Mouse (Mus musculus) heart, adult 2 months (tissue): Measurements from ENCODE around the gene Slc9a9.

Experiments
- CTCF ChIP-seq: fragments of 200-600 bp; IDR thresholded peaks from 2 replicates; pipeline ENCODE4 v1.8.1; 2022; ENCODE audit warnings: antibody characterized with exemption, mild to moderate bottlenecking, moderate library complexity
- EP300 ChIP-seq: fragments of 200-500 bp; IDR thresholded peaks from 2 replicates; pipeline ENCODE4 v1.6.1; 2011; ENCODE audit warnings: low read depth, low read length, control low read depth; ENCODE audit not compliant: insufficient read depth
- POLR2A ChIP-seq: fragments of 200-500 bp; IDR thresholded peaks from 2 replicates; pipeline ENCODE4 v1.6.1; 2011; ENCODE audit warnings: mild to moderate bottlenecking, low read depth, low read length, control low read depth; ENCODE audit not compliant: insufficient read depth

- TF ChIP-seq EP300, result no peak
- no peak for TF ChIP-seq POLR2A
- no peak for TF ChIP-seq CTCF
Observed at GRCm38 (mm10) chr9:94833836-94834235, 164.1 kb downstream of the Slc9a9 start.
